Mouse (Mus musculus) bone marrow macrophage, adult 2 months (primary cell): Measurements from ENCODE around the gene Shisal2b.

Experiments used
- CTCF ChIP-seq: IDR thresholded peaks from 2 replicates; pipeline ENCODE4 v1.5.1; 2012; ENCODE audit warnings: low read depth, mild to moderate bottlenecking, low read length, moderate library complexity
- POLR2A ChIP-seq: IDR thresholded peaks from 2 replicates; pipeline ENCODE4 v1.6.1; 2012; ENCODE audit warnings: mild to moderate bottlenecking, low read depth, low read length, borderline replicate concordance

DNA sequence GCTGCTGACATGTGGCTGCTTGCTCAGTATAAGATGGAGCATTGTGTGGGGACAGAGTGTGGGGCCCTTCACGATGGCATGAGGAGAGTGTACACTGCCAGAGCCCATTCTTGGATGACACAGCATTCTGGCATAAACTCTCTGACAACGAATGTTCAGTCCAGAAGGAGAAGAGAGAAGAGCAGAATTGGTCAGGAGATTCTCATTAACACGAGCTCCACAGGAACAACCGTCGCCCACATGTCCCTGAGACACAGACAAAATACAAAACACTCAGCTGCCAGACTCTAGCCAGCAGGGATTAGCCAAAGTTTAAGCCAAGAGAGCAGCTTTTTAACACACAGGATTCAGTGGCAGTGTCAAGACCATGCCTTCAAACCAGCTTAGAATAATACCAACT lies 3.0 kb upstream of the Shisal2b start:
- TF ChIP-seq CTCF (no peak), POLR2A (no peak)
